Mouse (Mus musculus): ENCODE measurements around the gene Mat1a. TPM values are rescaled to one million over a fixed set of nuclear protein-coding genes. Genes with fewer than 3 reads are reported as not detected.

The Mat1a gene
- polyA plus RNA-seq, 1 experiment from 2014 or later = 2.6 TPM

DNA sequence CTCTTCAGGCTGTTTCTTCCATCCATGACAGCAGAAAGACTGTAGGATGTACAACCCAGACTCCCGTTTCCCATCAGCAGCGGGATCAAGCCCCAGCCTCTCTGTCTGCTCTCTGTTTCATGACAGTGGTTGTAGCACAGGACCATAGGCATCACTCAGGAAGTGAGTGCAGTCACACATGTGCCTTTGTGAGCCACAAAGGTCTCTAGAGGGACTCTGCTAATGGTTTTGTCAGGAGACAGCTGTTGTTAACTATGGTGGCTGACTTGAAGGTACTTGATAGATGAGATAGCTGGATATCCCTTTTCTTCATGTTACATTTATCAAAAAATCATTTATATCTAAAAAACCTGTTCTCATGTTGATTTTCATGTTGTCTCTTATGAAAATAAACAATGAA, 22.4 kb upstream of the Mat1a start:
- ATAC-seq (ENCODE audit: insufficient read depth) = no peak
- no peak overlapping the region for H3K9ac ChIP-seq

DNA sequence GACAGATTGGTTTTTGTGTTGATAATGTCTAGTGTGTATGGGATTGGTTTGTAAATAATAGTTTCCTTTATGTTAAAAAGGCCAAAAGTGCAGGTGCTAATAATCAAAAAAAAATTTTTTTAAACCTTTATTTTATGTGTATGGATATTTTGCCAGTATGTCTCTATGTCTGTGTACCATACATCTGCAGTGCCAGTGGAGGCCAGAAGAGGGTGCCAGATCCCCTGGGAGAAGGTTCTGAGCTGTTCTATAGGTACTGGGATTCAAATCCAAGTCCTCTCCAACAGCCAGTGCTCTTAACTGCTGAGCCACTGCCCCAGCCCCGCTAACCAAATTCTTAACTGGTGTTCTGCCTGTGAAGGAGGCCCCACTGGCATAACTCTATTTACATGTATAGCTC, 17.3 kb upstream of the Mat1a start:
- Histone ChIP-seq H3K27me3 (ENCODE audit: insufficient read depth, low read length) (no peaks in the 10 kb centered on the region), H3K9ac (no peak overlapping the region), H3K4me1 (ENCODE audit: insufficient read depth) (no peaks in the 10 kb centered on the region), H3K27ac (ENCODE audit: low read depth) (no peak overlapping the region), H3K4me3 (ENCODE audit: low read depth, low read length) (no peak overlapping the region), H3K36me3 (ENCODE audit: insufficient read depth) (no peaks in the 10 kb centered on the region), H3K9me3 (ENCODE audit: low read depth, low read length) (no peaks in the 10 kb centered on the region), H3K4me2 (no peak overlapping the region)
- peak; percentile 45 for TF ChIP-seq CTCF (IDR thresholded peaks at IDR 0.05; ENCODE audit: low read depth)
- 86% methylated on average over 1 of the region's 1 CpGs for WGBS
- DNase-seq = peak; percentile 40
- no peak for ATAC-seq (ENCODE audit: insufficient read depth)

More for the DNA sequence above, 22.4 kb upstream of the Mat1a start:
- no peak for TF ChIP-seq CTCF (IDR thresholded peaks at IDR 0.05; ENCODE audit: low read depth)
- Histone ChIP-seq H3K4me2 (no peak overlapping the region), H3K9me3 (ENCODE audit: low read depth, low read length) (no peaks in the 10 kb centered on the region), H3K4me1 (ENCODE audit: insufficient read depth) (no peaks in the 10 kb centered on the region), H3K36me3 (ENCODE audit: insufficient read depth) (no peaks in the 10 kb centered on the region), H3K4me3 (ENCODE audit: low read depth, low read length) (no peak overlapping the region), H3K27ac (ENCODE audit: low read depth) (no peak overlapping the region), H3K27me3 (ENCODE audit: insufficient read depth, low read length) (no peaks in the 10 kb centered on the region)
- WGBS = 92% methylated on average over 2 of the region's 2 CpGs
- no peak for DNase-seq

DNA sequence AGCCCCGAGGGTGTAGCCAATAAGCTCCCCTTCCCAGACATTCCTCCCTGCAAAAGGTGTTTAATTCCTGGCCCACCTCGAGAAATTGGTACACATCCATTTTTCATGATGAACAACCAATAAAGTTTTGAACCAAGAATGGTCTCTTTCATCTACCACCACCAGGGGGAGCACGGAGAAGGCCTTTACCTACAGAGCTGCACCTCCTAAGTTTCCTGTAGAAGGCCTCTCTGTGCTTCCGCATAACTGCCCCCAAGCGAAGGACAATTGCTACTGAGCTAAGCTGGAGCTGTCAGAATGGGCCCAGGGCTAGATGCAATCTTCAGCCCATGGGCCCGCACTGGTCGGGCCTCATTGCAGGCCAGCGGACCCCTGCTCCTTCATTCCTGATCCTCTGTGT, 14.1 kb upstream of the Mat1a start:
- no peak overlapping the region for H3K4me2 ChIP-seq
- H3K4me3 ChIP-seq (ENCODE audit: low read depth, low read length) = no peak overlapping the region
- H3K9ac ChIP-seq = no peak overlapping the region
- H3K4me1 ChIP-seq (ENCODE audit: insufficient read depth) = no peaks in the 10 kb centered on the region
- TF ChIP-seq CTCF (IDR thresholded peaks at IDR 0.05; ENCODE audit: low read depth) = peak; percentile 70
- ATAC-seq (ENCODE audit: insufficient read depth) (no peak), DNase-seq (peak; percentile 48)
- no peaks in the 10 kb centered on the region for H3K9me3 ChIP-seq (ENCODE audit: low read depth, low read length)
- H3K27me3 ChIP-seq (ENCODE audit: insufficient read depth, low read length) = no peaks in the 10 kb centered on the region
- no peak overlapping the region for H3K27ac ChIP-seq (ENCODE audit: low read depth)
- 49% methylated on average over 8 of the region's 8 CpGs for WGBS
- H3K36me3 ChIP-seq (ENCODE audit: insufficient read depth) = no peaks in the 10 kb centered on the region

DNA sequence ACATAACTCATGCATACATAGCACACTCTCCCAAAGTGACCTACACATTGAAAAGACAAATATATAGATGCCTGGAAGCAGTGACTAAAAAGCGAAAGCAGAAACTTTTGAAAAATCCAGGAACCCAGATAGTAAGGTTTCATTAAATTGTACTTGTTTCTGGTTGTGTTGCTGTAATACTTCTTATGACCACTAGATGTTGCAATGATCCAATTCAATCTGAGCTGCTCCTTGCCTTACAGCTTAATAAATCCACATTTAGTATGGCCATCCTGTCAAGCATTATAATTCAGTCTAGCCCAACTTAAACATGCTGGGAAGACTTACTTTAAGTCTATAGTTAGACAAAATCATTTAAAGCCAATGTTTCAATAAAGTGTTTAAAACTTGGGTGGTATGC, 10.7 kb upstream of the Mat1a start:
- no peaks in the 10 kb centered on the region for H3K4me1 ChIP-seq (ENCODE audit: insufficient read depth)
- H3K27me3 ChIP-seq (ENCODE audit: insufficient read depth, low read length) = no peaks in the 10 kb centered on the region
- peak; percentile 75 for TF ChIP-seq CTCF (IDR thresholded peaks at IDR 0.05; ENCODE audit: low read depth)
- DNase-seq (peak; percentile 35), ATAC-seq (ENCODE audit: insufficient read depth) (no peak)
- no peaks in the 10 kb centered on the region for H3K36me3 ChIP-seq (ENCODE audit: insufficient read depth)
- no peak overlapping the region for H3K4me2 ChIP-seq
- H3K27ac ChIP-seq (ENCODE audit: low read depth) = no peak overlapping the region
- WGBS = 49% methylated on average over 1 of the region's 1 CpGs
- H3K4me3 ChIP-seq (ENCODE audit: low read depth, low read length) = no peak overlapping the region
- H3K9ac ChIP-seq = no peak overlapping the region
- no peaks in the 10 kb centered on the region for H3K9me3 ChIP-seq (ENCODE audit: low read depth, low read length)

DNA sequence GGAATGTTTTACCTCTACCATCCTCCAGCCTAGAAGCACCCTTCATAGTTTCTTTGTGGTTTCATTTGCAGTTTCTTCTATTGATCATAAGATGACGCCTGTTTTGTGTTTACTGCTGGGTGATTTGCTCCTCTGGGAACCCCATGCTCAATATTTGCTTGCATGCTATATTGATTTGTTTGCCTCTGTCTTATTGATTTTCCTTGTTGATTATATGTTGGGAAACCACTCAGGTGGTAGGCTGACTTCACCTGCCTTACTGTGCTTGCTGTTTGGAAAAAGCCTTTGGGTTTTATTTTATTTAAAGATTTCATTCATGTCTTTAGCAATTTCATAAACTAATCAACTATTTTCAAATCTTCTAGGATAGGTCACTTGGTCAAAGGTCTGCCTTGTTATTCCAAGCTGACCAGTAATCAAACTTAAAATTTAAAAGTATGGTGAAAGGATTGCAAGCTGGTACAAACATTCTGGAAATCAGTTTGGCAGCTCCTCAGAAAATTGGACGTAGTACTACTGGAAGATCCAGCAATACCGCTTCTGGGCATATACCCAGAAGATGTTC, 8.5 kb upstream of the Mat1a start:
- no peak overlapping the region for H3K4me3 ChIP-seq (ENCODE audit: low read depth, low read length)
- H3K4me2 ChIP-seq = no peak overlapping the region
- no peak for TF ChIP-seq CTCF (IDR thresholded peaks at IDR 0.05; ENCODE audit: low read depth)
- no peaks in the 10 kb centered on the region for H3K9me3 ChIP-seq (ENCODE audit: low read depth, low read length)
- 89% methylated on average over 3 of the region's 3 CpGs for WGBS
- H3K27ac ChIP-seq (ENCODE audit: low read depth) = no peak overlapping the region
- H3K27me3 ChIP-seq (ENCODE audit: insufficient read depth, low read length) = no peaks in the 10 kb centered on the region
- H3K36me3 ChIP-seq (ENCODE audit: insufficient read depth) = no peaks in the 10 kb centered on the region
- no peak overlapping the region for H3K9ac ChIP-seq
- H3K4me1 ChIP-seq (ENCODE audit: insufficient read depth) = no peaks in the 10 kb centered on the region
- ATAC-seq (ENCODE audit: insufficient read depth) = no peak
- no peak for DNase-seq

DNA sequence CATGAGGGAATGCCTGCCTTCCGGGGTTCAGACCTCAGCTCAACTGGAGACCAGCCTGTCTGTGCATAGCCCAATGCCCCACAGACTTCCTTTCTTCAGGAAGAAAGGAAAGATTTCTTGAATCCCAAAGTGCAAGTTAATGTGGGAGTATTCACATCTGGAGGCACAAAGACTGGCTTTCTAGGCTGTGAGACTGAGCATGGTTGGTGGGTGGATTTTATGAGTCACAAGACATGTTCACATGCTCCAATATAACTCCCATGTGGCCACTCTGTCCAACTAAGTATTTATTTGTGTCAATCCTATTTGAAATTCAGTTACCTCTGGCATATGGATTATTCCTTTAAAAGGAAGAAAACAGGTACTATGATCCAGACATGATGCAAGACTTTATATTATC, 6.1 kb upstream of the Mat1a start:
- Histone ChIP-seq H3K4me3 (ENCODE audit: low read depth, low read length) (no peak overlapping the region), H3K4me2 (no peak overlapping the region), H3K36me3 (ENCODE audit: insufficient read depth) (no peaks in the 10 kb centered on the region), H3K27me3 (ENCODE audit: insufficient read depth, low read length) (no peaks in the 10 kb centered on the region), H3K9me3 (ENCODE audit: low read depth, low read length) (no peaks in the 10 kb centered on the region), H3K9ac (no peak overlapping the region), H3K27ac (ENCODE audit: low read depth) (no peak overlapping the region), H3K4me1 (ENCODE audit: insufficient read depth) (no peaks in the 10 kb centered on the region)
- WGBS = 78% methylated on average over 1 of the region's 1 CpGs
- TF ChIP-seq CTCF (IDR thresholded peaks at IDR 0.05; ENCODE audit: low read depth) = no peak
- ATAC-seq (ENCODE audit: insufficient read depth) (no peak), DNase-seq (no peak)

DNA sequence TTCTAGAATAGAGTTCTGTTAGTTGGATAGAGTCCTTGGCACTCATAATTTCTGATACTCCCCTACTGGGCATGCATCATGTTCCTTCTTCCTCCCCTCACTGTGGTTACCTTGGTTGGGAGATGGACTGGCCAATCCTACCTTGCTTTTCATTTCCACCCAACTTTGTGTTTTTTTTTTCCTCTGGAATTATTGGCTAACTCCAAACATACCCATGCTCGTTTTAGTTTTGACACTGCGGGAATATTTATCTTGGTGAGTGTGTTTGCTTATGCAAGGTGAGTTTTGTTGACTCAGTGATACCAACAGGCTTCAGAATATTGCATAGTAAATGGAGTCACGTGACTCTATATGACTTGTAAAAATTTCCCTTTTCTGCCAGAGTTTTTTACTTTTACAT, 4.1 kb upstream of the Mat1a start:
- H3K4me1 ChIP-seq (ENCODE audit: insufficient read depth) = no peaks in the 10 kb centered on the region
- 52% methylated on average over 3 of the region's 3 CpGs for WGBS
- no peak overlapping the region for H3K9ac ChIP-seq
- DNase-seq (no peak), ATAC-seq (ENCODE audit: insufficient read depth) (no peak)
- H3K4me3 ChIP-seq (ENCODE audit: low read depth, low read length) = no peak overlapping the region
- H3K27me3 ChIP-seq (ENCODE audit: insufficient read depth, low read length) = no peaks in the 10 kb centered on the region
- no peaks in the 10 kb centered on the region for H3K9me3 ChIP-seq (ENCODE audit: low read depth, low read length)
- H3K4me2 ChIP-seq = no peak overlapping the region
- no peak overlapping the region for H3K27ac ChIP-seq (ENCODE audit: low read depth)
- H3K36me3 ChIP-seq (ENCODE audit: insufficient read depth) = no peaks in the 10 kb centered on the region
- TF ChIP-seq CTCF (IDR thresholded peaks at IDR 0.05; ENCODE audit: low read depth) = no peak

DNA sequence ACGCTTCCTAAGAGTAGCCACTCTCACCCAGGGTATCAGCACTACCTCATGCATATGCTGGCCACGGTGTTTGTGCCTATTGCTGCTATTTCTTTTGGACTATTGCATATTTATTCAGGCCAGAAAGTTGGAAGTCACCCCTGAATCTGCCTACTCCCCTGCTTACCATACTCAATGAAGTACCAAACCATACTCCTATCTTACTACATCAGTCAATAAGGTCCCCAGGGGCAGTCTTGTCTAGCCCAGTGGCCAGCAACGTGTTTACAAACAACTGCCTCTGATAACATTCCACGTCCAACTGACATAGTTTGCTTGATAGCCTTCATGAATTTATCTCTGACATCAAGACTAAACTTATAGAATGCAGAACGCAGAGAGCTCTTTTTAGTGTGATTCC, 3.6 kb upstream of the Mat1a start:
- H3K36me3 ChIP-seq (ENCODE audit: insufficient read depth) = no peaks in the 10 kb centered on the region
- no peak overlapping the region for H3K27ac ChIP-seq (ENCODE audit: low read depth)
- WGBS = 73% methylated on average over 5 of the region's 5 CpGs
- no peaks in the 10 kb centered on the region for H3K27me3 ChIP-seq (ENCODE audit: insufficient read depth, low read length)
- no peak for ATAC-seq (ENCODE audit: insufficient read depth)
- no peak for DNase-seq
- no peak for TF ChIP-seq CTCF (IDR thresholded peaks at IDR 0.05; ENCODE audit: low read depth)
- H3K9me3 ChIP-seq (ENCODE audit: low read depth, low read length) = no peaks in the 10 kb centered on the region
- H3K9ac ChIP-seq = no peak overlapping the region
- no peak overlapping the region for H3K4me3 ChIP-seq (ENCODE audit: low read depth, low read length)
- H3K4me1 ChIP-seq (ENCODE audit: insufficient read depth) = no peaks in the 10 kb centered on the region
- no peak overlapping the region for H3K4me2 ChIP-seq

Measured in lung, embryonic 14.5 days (tissue).